Mouse (Mus musculus): ENCODE results near the gene Smim5.

The Smim5 gene

GRCm38 (mm10) chr11:115931235-115931634 is 31.5 kb downstream of the Smim5 start:
- no peak for DNase-seq

GRCm38 (mm10) chr11:115933108-115933746 is 33.5 kb downstream of the Smim5 start, which contains the start of the genes Sap30bp and Recql5:
Gene Sap30bp (plus strand): TSS chr11:115933282.
Gene Recql5 (minus strand): TSS chr11:115933477.
- peak; percentile 97 to 98 for DNase-seq

- no peak for DNase-seq
Observed at GRCm38 (mm10) chr11:115933747-115934110, 34.0 kb downstream of the Smim5 start.

GRCm38 (mm10) chr11:115939690-115940329 is 40.0 kb downstream of the Smim5 start:
- peak; percentile 69 to 78 for DNase-seq

GRCm38 (mm10) chr11:115941980-115942379 is 42.2 kb downstream of the Smim5 start:
- DNase-seq, result no peak

- DNase-seq, result no peak
Observed at GRCm38 (mm10) chr11:115945247-115945646, 45.5 kb downstream of the Smim5 start.

GRCm38 (mm10) chr11:115946221-115946828 is 46.6 kb downstream of the Smim5 start:
- no peak for DNase-seq

GRCm38 (mm10) chr11:115948316-115948715 is 48.5 kb downstream of the Smim5 start:
- no peak for DNase-seq

GRCm38 (mm10) chr11:115950719-115951118 is 51.0 kb downstream of the Smim5 start:
- DNase-seq, result no peak

- no peak for DNase-seq
Observed at GRCm38 (mm10) chr11:115954712-115955111, 54.9 kb downstream of the Smim5 start.

GRCm38 (mm10) chr11:115955195-115955858 is 55.6 kb downstream of the Smim5 start:
- DNase-seq, result no peak
